Mouse (Mus musculus) cerebellum, adult (tissue): ENCODE measurements around the gene Nup188.

Source experiments
- ATAC-seq: cut with Nextera tagmentation; 2 replicates; pipeline ENCODE4 v1.9.2; 2017; ENCODE audit warnings: mild to moderate bottlenecking, moderate library complexity, mixed read lengths; ENCODE audit not compliant: insufficient number of reproducible peaks, low FRiP score, low TSS enrichment

The Nup188 gene

GRCm38 (mm10) chr2:30286192-30287026 lies at the start of gene Nup188, which contains the start of gene Dolk:
Gene Nup188 (plus strand): TSS chr2:30286397.
Gene Dolk (minus strand): TSS chr2:30286334.
- peak; percentile 87; the same call in 1 of the 2 replicates for ATAC-seq

DNA sequence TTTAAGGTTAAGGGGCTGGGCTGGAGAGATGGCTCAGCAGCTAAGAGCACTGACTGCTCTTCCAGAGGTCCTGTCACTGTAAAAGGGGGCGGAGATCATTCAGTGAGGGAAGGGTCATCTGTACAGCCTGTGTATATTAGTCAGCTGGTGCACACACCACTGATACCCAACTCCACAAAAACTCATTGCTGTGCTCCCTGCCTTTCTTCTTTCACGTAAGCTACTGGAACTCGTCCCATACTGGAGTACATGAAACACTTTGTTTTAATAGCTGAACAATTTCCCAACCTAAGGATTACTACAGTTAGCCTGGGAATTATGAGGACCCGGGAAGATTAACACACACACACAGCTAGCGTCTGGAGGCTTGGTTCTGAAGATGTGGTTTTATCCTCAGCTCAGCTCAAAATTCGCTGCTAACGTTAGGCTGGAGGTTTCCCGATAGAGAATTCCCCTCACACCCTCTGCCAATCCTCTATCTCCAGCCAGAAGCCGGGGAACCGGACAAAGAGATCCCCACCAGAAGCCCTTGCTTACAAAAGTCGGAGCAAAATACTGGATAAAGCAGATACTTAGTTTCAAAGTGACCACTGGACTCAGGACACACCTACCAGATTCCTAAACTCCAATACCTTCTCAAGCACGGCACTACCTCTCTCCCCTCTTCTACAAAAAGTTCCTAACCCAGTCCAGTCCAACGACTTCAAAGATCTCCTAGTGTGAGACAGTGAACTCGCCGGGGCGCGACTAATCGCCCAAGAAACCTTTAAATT lies 49.6 kb upstream of the Nup188 start:
- no peak for ATAC-seq

DNA sequence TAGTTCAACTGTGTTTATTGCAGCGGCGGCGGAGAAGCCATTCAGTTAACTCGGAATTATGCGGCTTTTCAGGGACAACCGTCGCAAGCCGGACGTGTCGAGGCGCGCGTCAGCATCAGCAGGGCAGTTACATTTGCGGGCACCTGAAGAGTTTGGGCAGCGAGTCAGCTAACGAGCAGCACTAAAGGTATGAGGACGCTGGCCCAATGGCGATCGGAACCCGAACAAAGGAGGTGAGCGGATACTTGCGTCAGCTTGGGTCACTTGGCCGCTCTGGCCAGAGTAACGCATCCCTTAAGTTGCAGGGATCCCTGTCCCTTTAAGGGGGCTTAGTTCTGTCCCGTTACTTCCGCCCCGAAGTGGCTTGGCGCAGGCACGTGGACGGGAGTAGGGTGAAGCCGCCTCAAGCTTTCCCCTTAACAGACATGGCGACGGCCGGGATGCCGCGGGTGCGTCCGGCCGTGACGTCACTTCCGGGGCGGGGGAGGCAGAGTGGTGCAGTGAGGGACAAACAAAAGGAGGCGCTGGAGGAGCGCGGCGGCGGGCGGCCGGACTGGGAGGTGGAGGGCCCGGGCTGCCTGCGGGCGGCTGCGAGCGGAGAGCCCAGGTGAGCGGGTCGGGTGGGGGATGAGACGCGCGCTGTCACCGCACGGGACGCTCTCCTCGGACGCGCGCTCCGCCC lies 48.9 kb upstream of the Nup188 start, which contains the start of gene Lrrc8a:
TSS of gene Lrrc8a (plus strand) at position 517 of the 682 bp plus-strand sequence.
- ATAC-seq, result peak; percentile 96

GRCm38 (mm10) chr2:30237881-30238280 lies 48.3 kb upstream of the Nup188 start:
- peak; percentile 62 for ATAC-seq

DNA sequence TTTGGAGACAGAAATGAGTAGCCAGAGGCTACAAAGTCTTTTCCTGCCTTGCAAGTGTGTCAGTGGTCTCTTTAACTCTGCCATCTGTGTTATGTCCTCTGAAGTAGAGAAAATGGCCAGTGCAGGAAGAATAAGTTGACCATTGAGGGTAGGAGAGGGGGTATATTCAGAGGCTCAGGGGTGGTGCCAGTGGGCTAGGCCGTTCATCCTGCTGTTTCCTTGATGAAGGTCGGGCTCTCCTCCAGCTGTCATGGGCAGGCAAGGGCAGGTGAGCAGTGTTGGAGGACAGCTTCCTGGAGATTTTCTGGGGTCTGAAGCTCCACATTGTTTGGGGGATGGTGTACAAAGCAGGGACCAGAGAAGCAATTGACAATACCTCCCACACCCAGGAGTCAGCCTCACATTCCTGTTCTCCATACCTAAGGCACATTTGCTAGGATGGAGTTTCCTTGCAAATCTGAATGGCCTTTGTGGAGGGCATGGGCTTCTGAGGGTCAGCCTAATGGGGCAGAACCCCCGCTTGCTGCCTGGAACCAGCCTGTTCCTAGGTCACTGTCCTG lies 47.2 kb upstream of the Nup188 start:
- no peak for ATAC-seq

DNA sequence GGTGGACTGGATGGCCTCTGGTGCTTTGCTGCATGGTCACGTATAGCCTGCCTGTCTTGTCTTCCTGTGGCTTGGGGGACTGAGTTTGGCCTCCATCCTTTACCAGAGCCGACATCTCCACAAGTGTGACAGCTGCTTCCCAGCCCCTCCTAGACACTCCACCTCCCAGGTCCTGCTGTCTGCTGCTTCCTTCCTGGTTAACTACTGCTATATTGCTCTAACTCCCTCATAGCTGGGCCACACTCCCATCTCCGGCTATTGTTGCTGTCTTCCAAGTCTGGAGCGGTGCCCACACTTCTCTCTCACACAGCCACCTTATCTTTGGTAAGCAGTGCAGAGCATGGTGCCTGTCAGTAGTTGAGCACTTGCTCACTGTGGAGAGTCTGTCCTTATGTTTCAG lies 46.4 kb upstream of the Nup188 start:
- no peak for ATAC-seq

DNA sequence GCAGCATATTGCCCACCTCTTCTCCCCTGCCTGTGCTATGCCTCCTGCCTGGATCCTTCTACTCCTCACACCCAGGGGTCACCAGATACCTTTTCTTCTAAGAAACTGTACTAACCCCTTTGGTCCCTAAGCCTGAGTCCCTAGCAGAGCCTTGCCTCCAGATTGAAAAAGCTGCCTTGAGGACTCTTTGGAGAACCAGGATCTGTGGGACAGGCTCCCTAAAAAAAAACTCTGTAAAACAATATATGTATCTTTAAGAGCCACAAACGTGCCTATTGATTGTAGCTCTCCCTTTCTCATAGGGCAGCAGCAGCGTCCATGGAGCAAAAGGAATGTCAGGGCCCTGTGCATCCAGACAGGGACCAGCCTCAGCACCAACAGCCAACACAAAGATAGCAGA lies 45.9 kb upstream of the Nup188 start, which contains the start of gene Gm28035:
TSS of gene Gm28035 (plus strand) at position 301 of the 400 bp plus-strand sequence.
- no peak for ATAC-seq

DNA sequence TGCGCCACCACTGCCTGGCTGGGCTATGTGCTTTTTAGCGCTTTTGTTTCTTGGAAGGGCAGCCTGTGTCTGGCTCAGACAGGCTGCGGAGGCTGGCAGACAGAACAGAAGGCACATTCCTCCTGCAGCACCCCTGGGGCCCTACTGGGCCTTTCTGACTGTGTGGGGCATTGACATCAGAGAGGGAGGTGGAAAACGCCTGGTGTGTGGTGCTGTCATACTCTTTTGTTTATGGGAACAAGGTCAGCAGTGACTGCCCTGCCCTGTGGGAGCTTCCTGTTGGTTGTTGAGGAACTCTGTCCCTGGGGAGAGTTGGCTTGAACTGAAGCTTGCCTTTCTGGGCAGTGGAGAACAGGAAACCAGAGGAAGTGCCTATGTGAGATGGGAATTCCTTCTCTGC lies 43.7 kb upstream of the Nup188 start:
- ATAC-seq, result peak; percentile 50; the same call in 1 of the 2 replicates

GRCm38 (mm10) chr2:30243391-30243790 lies 42.8 kb upstream of the Nup188 start:
- ATAC-seq, result no peak

DNA sequence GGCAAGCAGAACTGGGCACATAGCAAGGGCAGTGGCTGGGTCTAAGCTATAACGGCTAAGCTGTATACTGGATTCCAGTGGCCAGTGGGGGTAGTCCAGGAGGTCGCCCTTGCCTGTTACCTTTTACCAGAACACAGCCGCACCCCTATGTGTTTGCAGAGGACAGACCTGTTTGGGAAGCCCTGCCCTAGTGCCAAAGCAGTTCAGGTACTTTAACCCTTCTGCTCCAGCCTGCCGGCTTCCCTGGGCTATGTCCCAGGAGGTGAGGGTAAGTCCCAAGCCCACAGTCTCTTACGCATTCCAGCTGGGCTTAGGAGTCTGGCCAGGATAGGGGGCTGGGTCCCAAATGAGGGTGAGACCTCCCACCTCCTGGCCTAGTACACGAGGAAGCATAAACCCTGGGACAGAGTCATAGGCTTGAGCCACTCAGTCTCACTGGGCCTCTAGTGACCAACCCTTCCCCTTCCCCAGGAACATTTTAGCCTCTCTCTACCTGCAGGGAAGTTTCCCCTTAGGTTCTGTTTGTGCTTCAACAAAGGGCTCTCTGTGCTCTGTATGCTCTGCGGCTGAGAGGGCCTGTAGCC lies 41.5 kb upstream of the Nup188 start:
- ATAC-seq, result no peak

DNA sequence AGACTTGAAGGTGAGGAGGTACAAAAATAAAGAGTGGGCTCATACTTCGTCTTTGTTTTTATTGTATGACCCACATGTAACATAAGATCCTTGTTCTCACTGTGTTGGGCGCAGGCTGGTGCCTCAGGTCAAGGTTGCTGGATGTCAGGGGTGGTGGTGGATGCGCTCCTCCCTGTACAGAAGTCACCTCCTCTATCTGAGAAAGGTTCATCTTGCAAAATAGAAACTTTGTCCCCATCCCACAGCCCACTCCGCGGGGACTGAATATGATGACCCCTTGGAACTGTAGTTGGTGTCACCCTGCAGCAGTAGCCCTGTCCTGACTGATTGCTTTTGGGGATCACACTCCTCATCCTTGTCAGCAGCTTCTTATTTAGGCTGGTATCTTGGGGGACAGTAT lies 39.2 kb upstream of the Nup188 start:
- no peak for ATAC-seq

GRCm38 (mm10) chr2:30247681-30248080 lies 38.5 kb upstream of the Nup188 start:
- no peak for ATAC-seq

GRCm38 (mm10) chr2:30249182-30249581 lies 37.0 kb upstream of the Nup188 start:
- no peak for ATAC-seq

DNA sequence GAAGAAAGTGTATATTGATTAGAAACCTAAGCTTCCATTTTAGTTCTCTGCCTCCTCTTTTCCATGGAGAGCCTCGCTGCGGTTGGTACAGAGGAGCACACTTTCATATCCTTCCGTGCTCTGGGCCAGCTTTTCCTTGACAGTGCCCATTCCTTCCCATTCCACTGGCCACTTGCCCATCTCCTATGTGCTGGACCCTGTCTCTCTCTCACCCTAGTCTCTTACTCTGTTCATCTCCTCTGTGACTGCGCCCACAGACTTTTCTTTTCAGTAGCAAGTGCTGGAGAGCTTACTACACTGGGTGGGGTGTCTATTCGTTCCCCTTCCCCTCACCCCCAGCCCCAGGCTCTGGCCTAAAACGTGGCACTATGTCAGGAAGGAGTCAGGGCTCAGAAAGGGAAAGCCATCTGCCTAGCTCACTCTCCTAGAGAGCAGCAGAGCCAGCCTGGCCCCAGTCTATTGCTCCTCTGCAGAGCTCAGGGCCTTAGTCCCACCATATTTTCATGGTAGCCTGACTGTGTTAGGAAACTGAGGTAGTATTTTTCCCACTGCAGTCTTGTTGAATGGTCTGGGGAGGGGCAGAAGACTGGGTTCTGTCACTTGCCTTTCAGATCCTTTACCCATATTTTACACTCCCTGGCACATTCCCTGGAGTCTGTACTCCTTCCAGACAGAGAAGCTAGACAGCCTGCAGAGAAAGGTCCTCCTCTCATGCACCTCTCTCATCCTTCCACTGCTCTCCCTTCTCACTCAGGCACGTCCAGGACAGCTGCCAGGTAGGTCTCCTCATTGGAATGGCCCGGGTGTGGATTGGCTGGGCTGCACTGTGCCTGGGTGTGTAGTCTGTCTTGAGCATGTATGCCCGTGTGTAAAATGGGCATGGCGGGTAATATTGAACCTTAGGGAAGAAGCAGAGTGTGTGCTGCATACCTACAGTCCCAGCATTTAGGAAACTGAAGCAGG lies 35.8 kb upstream of the Nup188 start:
- no peak for ATAC-seq

DNA sequence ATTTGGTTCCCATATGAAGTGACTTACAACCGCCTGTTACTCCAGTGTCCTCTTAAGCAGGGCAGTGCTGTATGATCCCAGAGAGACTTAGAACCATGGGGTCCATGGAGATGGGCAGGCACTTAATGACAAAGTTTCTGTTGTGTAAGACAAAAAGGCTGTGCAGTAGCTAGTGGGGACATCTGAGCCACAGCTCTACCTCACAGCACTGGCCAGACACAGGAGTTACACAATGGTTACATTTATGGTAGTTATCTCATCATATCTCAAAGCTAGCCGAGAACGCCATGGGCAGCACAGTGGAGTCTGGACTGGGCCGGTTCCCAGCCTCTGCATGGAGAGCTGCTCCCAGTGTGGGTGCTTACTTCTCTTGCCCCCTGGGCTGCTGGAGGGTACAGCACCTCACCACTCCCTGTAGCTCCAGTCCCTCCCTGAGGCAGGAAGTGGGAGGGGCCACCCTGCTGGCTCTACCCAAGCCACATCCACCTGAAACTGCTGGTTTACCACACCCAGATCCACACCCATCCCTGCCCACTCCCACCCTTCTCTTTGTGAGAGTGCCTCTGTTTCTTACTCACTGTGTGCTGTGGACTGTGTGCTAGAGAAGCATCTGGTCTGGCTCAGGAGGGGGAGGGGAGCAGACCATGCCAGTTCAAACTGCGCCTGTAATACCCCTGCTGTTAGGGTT lies 34.6 kb upstream of the Nup188 start:
- ATAC-seq, result no peak

DNA sequence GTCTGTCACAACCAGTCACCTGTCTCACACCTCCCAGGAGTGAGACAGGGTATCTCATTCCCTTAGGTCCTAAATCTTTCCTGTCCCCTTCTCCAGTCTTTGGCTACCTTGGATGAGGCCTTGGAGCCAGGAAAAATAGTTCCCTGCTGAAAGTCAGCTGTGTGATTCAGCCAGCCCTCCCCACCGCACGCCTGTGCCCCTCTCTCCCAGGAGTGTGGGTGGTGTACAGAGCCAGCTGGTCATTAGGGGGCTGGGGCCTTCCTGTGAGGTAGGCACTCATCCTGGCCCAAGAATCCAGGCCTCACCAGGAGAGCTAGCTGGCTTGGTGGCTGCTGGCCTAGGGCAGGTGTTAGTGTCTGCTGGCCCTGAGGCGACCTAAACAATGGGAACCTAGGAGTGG lies 33.7 kb upstream of the Nup188 start:
- no peak for ATAC-seq

DNA sequence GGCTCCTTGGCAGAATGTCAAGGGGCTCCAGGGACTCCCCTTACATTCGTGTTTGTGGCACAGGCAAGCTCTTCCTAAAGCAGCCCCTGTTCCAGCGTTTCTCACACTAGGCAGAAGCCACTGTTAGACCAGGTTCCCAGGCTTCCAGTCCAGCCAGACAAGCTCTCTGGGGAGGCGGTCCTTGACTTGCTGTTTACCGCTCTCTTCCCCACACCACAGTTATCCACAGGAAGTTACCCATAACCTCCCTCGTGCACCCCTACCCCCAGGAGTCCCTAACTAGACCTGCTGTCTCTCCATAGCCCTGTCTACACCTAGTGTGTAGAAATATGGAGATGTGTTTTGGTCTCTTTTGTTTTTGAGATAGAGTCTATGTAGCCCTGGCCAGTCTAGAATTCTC lies 32.4 kb upstream of the Nup188 start:
- ATAC-seq, result no peak

DNA sequence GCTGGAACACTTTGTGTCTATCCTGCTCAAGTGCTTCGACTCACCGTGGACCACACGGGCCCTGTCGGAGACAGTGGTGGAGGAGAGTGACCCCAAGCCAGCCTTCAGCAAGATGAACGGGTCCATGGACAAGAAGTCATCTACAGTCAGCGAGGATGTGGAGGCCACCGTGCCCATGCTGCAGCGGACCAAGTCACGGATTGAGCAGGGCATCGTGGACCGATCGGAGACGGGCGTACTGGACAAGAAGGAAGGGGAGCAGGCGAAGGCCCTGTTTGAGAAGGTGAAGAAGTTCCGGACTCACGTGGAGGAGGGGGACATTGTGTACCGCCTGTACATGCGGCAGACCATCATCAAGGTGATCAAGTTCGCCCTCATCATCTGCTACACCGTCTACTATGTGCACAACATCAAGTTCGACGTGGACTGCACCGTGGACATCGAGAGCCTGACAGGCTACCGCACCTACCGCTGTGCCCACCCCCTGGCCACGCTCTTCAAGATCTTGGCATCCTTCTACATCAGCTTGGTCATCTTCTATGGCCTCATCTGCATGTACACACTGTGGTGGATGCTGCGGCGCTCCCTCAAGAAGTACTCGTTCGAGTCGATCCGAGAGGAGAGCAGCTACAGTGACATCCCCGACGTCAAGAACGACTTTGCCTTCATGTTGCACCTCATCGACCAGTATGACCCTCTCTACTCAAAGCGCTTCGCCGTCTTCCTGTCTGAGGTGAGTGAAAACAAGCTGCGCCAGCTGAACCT lies 30.4 kb upstream of the Nup188 start:
- no peak for ATAC-seq
